Mouse (Mus musculus) cerebellum, adult 2 months (tissue): ENCODE results near the gene Tas2r120. TPM values are rescaled to one million over a fixed set of nuclear protein-coding genes. Genes with fewer than 3 reads are reported as not detected.
"Not testable (repeated sequence)": the region's sequence is repeated elsewhere in the genome, so short reads cannot be mapped to it uniquely, and the experiment has no call there.

Experiments
- DNase-seq, 2 experiments: peaks; one replicate each; pipeline ENCODE4 v3.0.0; 2021
- H3K27ac ChIP-seq: fragments of 200-500 bp; 2 replicates; pipeline ENCODE4 v1.5.1; 2012; ENCODE audit warnings: low read length, control low read depth, inconsistent platforms; ENCODE audit not compliant: insufficient read depth
- H3K27me3 ChIP-seq: fragments of 200-500 bp; 2 replicates; pipeline ENCODE4 v1.6.1; 2012; ENCODE audit warnings: inconsistent platforms, mild to moderate bottlenecking, low read length, moderate library complexity; ENCODE audit not compliant: control insufficient read depth, insufficient read depth
- H3K4me1 ChIP-seq: fragments of 200-500 bp; 2 replicates; pipeline ENCODE4 v1.6.1; 2011; ENCODE audit warnings: low read length; ENCODE audit not compliant: control insufficient read depth, insufficient read depth
- H3K4me3 ChIP-seq: fragments of 200-500 bp; replicated peaks from 2 replicates; pipeline ENCODE3; 2011; ENCODE audit warnings: mild to moderate bottlenecking, low read depth, low read length, control low read depth; ENCODE audit not compliant: insufficient read depth
- CTCF ChIP-seq: fragments of 200-500 bp; IDR thresholded peaks from 2 replicates; pipeline ENCODE4 v1.5.1; 2011; ENCODE audit warnings: low read depth, mild to moderate bottlenecking, control low read depth, low read length, moderate library complexity, borderline replicate concordance; ENCODE audit not compliant: insufficient read depth
- POLR2A ChIP-seq: fragments of 200-500 bp; IDR thresholded peaks from 2 replicates; pipeline ENCODE4 v1.6.1; 2011; ENCODE audit warnings: low read length, control low read depth, borderline replicate concordance; ENCODE audit not compliant: insufficient read depth
- WGBS: fragments of 180-500 bp; shearing (Covaris S2); methylation state at CpG from one replicate; pipeline ENCODE4 v1.1.7; 2018; 5-methylcytosine and 5-hydroxymethylcytosine counted together
- polyA plus RNA-seq: library from polyadenylated mRNA; depleted of rRNA; stranded (reverse); fragments of >200 nt; gene quantifications from 2 replicates; pipeline ENCODE4 v1.2.3, GENCODE M21; 2012; rRNA removed

The Tas2r120 gene
- not detected in 2 replicates for polyA plus RNA-seq

DNA sequence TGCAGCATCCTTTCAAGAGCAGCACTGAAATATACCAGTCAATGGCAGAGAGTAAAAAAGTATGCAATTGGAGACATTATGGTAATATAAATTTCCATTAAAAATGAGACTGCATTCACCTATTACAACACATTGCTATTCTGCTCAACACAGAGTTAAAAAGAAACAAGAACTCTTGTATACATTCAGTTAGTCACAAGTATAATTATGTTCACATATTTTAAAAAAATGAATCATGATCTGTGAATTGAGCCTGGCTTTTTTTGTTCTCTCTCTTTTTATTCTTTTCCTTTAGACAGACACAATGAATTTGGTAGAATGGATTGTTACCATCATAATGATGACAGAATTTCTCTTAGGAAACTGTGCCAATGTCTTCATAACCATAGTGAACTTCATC lies at the start of gene Tas2r120:
Tas2r120 (plus strand) TSS at position 301 of the 400 bp plus-strand sequence.
- no peaks in the 10 kb centered on the region for H3K27me3 ChIP-seq
- TF ChIP-seq POLR2A (no peak), CTCF (no peak)
- no peak within 1 kb of the TSS for H3K4me3 ChIP-seq
- no peaks in the 10 kb centered on the region for H3K4me1 ChIP-seq
- H3K27ac ChIP-seq: no peak within 1 kb of the TSS
- no peak for DNase-seq

DNA sequence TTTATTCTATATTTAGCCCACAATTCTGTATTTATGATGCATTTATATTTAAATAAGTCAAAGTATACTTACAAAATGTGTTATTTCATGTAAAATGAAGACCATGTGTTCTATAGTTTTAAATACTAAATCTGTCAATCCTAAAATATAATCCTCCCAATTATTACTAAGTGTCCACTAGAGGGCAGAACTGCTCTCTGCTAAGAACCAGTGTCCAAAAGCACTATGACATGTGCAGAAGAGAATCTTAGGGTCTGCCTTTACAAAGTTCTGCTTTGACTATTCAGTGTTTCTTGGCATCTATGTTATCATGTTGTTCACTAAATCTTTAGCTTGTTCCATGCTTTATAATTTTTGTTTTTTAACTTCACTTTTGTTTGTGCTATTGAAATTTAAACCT lies 7.4 kb upstream of the Tas2r120 start:
- H3K27ac ChIP-seq: no peak overlapping the region
- H3K4me3 ChIP-seq: no peak overlapping the region
- no peak for DNase-seq
- TF ChIP-seq CTCF (no peak), POLR2A (no peak)
- H3K4me1 ChIP-seq: no peaks in the 10 kb centered on the region
- no peaks in the 10 kb centered on the region; the same call in 1 of the 2 replicates for H3K27me3 ChIP-seq

DNA sequence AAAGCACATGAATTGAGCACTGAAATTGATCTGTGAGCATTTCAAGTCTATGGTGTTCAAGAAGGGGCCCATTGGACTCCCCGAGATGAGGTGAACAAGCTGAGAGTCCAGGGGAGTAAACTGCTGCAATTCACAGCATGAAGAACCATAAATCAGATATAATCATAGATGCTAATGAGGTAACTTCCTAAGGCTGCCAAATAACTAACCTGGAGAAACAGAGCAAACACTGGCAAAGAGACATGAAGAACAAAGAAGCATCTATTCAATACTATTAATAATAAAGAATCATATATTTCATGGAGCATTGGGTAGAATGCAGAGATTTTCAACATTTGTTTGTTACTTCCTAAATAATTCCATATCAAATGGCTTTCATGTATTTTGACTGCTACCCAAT lies 5.3 kb upstream of the Tas2r120 start, which contains the start of gene A630073D07Rik:
A630073D07Rik (minus strand) TSS at position 101 of the 400 bp plus-strand sequence.
- WGBS: 78% methylated on average over 1 of the region's 1 CpGs
- no peak for TF ChIP-seq POLR2A
- TF ChIP-seq CTCF: no peak

DNA sequence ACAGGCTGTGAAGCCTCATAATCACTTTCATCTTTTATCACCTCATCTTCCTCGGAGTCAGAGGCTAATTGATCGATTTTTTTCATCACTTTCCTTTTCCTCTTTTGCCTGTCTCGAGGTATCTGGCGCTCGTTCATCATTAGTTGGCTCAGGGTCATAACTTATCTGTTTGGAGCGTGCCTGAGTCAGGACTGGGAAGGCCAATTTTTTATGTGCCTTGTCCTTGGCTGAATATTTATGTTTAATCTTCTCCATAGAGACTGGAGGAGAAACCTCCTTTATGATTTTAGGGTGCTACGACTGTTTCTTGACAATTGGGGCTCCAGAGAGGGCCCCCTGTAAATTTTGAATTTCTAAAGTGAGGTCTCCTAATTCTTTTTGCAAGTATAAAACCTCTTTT lies 34.8 kb downstream of the Tas2r120 start:
- not testable (repeated sequence) for DNase-seq, H3K4me1 ChIP-seq, H3K4me3 ChIP-seq, H3K27ac ChIP-seq, H3K27me3 ChIP-seq
- WGBS: 78% methylated on average over 7 of the region's 7 CpGs

More for the DNA sequence above, 5.3 kb upstream of the Tas2r120 start, which contains the start of gene A630073D07Rik:
- Histone ChIP-seq H3K27ac (no peak within 1 kb of the TSS), H3K4me1 (no peaks in the 10 kb centered on the region), H3K4me3 (no peak within 1 kb of the TSS), H3K27me3 (no peaks in the 10 kb centered on the region)
- DNase-seq: no peak

DNA sequence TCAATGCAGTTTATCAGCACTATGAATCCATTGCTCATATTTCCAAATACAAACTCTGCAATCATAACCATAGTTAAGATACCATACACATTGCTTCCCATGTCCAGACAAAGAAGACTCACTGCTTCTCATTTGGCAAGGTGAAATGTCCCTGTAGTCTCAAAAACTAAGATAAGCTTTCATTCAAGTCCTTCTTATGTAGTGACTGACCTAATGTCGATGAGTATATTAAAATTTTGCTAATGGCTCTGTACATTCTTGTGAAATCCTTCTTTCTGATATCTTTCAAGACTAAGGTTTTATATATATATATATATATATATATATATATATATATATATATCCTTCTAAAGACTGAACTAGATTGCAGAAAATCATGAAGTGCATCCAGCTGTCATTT lies 44.2 kb downstream of the Tas2r120 start, which contains the start of gene Tas2r121:
Tas2r121 (minus strand) TSS at position 101 of the 400 bp plus-strand sequence.
- TF ChIP-seq CTCF: no peak
- TF ChIP-seq POLR2A: no peak
- WGBS: 59% methylated on average over 1 of the region's 1 CpGs
- Histone ChIP-seq H3K27me3 (no peaks in the 10 kb centered on the region), H3K4me1 (no peaks in the 10 kb centered on the region), H3K27ac (no peak within 1 kb of the TSS), H3K4me3 (no peak within 1 kb of the TSS)
- DNase-seq: no peak

Other genes with a start within 250 kb of the Tas2r120 start
- gene Prh1, start 87.1 kb upstream of the Tas2r120 start, polyA plus RNA-seq: not detected in 2 replicates
- gene Prp2, start 61.0 kb upstream of the Tas2r120 start, polyA plus RNA-seq: not detected in 2 replicates
- gene A630073D07Rik, start 5.4 kb upstream of the Tas2r120 start, polyA plus RNA-seq: not detected in 2 replicates
- gene Tas2r121, start 44.1 kb downstream of the Tas2r120 start, polyA plus RNA-seq: not detected in 2 replicates
- not detected in 2 replicates for gene Tas2r122, start 55.0 kb downstream of the Tas2r120 start, polyA plus RNA-seq
- not detected in 2 replicates for gene Tas2r115, start 81.1 kb downstream of the Tas2r120 start, polyA plus RNA-seq
- gene Tas2r124, start 97.8 kb downstream of the Tas2r120 start, polyA plus RNA-seq: not detected in 2 replicates
- gene Tas2r102, start 105.2 kb downstream of the Tas2r120 start, polyA plus RNA-seq: not detected in 2 replicates
- not detected in 2 replicates for gene Tas2r136, start 121.2 kb downstream of the Tas2r120 start, polyA plus RNA-seq
- not detected in 2 replicates for gene Tas2r117, start 145.9 kb downstream of the Tas2r120 start, polyA plus RNA-seq
- not detected in 2 replicates for gene Tas2r123, start 190.2 kb downstream of the Tas2r120 start, polyA plus RNA-seq
- not detected in 2 replicates for gene Tas2r116, start 198.5 kb downstream of the Tas2r120 start, polyA plus RNA-seq
- not detected in 2 replicates for gene Tas2r110, start 211.1 kb downstream of the Tas2r120 start, polyA plus RNA-seq
- not detected in 2 replicates for gene Tas2r113, start 236.1 kb downstream of the Tas2r120 start, polyA plus RNA-seq